Comparison of ENCODE assay signal across 8 mouse cellular contexts in the genomic region with DNA sequence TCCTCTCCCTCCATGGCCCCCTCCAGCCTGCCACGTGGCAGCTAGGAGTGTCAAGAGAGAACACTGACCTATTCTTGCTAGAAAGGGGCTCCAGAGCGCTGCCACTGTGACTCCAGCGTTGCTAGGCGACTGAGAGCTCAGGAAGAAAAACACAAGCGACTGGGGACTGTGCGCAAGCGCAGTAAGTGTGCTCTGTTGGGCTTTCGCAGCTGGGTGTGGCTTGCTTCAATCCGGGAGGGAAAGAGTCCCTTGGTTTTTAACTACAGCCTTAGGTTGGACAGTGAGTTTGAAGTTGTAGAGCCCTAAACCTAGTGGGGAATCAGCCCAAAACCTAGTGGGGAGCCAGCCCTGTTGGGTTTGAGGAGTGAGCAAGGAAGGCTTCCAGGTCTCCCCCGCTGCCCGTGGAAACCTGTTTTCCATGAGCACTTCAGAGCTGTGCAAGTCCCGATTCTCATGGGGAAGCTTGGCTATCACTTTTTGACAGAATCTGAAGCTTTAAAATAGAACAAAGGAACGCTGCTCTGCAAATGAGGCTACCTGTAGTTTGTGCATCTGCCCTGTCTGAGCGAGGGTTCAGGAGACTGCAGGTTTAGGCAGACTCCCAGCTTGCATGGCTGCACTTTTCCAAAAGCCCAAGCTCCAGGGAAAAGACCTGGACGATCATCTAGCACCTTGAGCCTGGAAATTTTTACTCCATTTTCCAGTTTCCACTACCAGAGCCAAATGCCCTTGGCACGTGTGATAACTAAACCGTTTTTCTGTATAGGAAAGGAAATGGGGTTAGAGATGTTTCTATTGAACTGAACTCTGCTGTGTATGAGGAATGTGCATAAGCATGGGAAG. TPM values are rescaled to one million over a fixed set of nuclear protein-coding genes. Genes with fewer than 3 reads are reported as not detected.
A peak's percentile ranks its signal among the peaks of the same experiment; 100 is the strongest.
DNase-seq lines count a peak whose midpoint lies in the region; TF ChIP-seq lines count a peak whose summit lies in the region.

Gene 4930505A04Rik, minus strand, starts transcription at position 77 of the 843 bp plus-strand sequence.

- peak within 1 kb of the TSS; percentile 96 for H3K27ac ChIP-seq in layer of hippocampus, adult 2 months

- peak within 1 kb of the TSS; percentile 61 for H3K4me3 ChIP-seq in layer of hippocampus, adult 2 months

- TF ChIP-seq CTCF in layer of hippocampus, adult 2 months (conservative IDR thresholded peaks at IDR 0.05): no peak

- DNase-seq in MN1 (ENCODE audit: low spot score): peak; percentile 99
- DNase-seq in cerebellum, adult 18-20 months: peak; percentile 82 to 86
- peak; percentile 97 for DNase-seq in forelimb bud, embryonic 11.5 days (ENCODE audit: low read depth, low spot score)
- peak; percentile 90 for DNase-seq in heart, postnatal 4 days
- peak; percentile 75 to 90 for DNase-seq in layer of hippocampus, adult 2 months (ENCODE audit: low spot score in 2 of 2)
- DNase-seq in lung, adult 18-20 months: peak; percentile 87 to 93
- peak; percentile 51 for DNase-seq in ovary, postnatal 10 days (ENCODE audit: low spot score)
- DNase-seq in urinary bladder, adult 18-20 months (ENCODE audit: low spot score in 2 of 2): peak; percentile 53 to 74

RNA-seq across cellular contexts. Expression of gene 4930505A04Rik, which starts in this region (rescaled TPM):
- total RNA-seq in heart, postnatal 4 days (2021): not detected
- total RNA-seq in layer of hippocampus, adult 2 months (2021): 1 to 10 TPM in 1 of 2 experiments, under 1 TPM in 1; 0.42 to 1.1 TPM

Comparison
In these comparisons a context has a peak if more than half of its experiments do, and no peak if none do; other contexts are left out.
1. Peak in every context shown above with its lines: DNase-seq, H3K4me3 ChIP-seq and H3K27ac ChIP-seq.
2. Peak in DNase-seq in heart, postnatal 4 days; RNA of the gene not detected or under 1 TPM.